Mouse (Mus musculus): ENCODE data around the gene Fdxacb1.
A peak's percentile ranks its signal among the peaks of the same experiment; 100 is the strongest.

Fdxacb1 gene

GRCm38 (mm10) chr9:50808471-50808870 is 40.4 kb downstream of the Fdxacb1 start:
- no peak for DNase-seq (ENCODE audit: low read depth)

DNA sequence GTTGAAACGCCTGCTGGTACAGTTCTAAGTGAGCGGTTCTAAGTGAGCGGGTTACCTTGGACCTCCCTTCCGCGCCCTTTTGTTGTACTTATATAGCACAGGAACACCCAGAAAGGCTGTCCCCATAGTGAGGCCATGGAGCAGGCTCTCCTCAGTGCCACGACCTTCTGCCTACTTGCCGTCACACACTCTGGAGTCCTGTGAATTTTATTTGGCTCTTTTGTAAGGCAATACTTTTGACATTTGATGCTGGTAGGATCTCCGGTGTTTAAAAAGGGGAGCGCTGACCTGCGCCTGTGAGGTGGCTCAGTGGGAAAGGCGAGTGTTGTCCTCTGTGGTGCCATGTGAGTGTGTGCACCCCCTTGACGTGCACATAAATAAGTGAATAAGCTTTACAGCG is 41.1 kb downstream of the Fdxacb1 start:
- DNase-seq (ENCODE audit: low read depth): no peak

GRCm38 (mm10) chr9:50811187-50811586 is 43.2 kb downstream of the Fdxacb1 start:
- DNase-seq (ENCODE audit: low read depth): peak; percentile 75

- DNase-seq (ENCODE audit: low read depth): no peak
Measured at GRCm38 (mm10) chr9:50811746-50812145, 43.7 kb downstream of the Fdxacb1 start.

DNA sequence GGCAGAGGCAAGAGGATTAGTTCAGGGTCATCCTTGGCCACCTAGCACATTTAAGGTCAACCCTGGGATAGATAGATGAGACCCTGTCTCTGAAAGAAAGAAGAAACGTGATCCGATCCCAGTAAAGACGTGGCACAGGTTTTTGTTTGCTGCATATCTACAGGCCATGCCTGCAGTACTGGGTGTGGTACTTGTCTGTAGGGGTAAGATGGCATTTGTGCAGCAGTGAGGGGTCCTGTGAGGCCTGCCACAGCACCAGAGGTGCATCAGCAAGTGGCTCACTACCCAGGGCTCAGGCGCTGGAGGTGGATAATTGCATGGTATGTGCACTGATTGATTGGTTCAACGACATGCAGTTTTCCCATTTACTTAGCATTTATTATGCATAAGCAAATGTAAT is 45.8 kb downstream of the Fdxacb1 start:
- DNase-seq (ENCODE audit: low read depth): no peak

DNA sequence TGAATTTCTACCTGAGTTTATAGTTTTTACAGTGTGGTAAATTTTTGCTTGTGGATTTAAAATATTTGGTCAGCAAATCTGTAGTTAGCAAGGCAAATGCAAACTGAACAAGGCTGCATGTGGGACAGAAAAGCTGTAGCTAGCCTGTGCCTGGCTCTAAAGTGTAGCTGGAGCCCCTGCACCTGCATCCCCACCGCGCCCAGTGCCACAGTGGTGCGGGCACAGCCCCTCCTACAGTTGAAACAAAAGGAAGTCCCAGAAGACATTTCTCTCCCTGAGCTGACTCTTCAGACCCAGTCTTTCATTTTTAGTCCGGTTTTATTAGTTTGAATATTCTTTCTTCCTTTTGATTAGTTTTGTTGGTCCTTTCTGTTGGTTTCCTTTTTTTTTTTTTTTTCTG is 47.6 kb downstream of the Fdxacb1 start:
- no peak for DNase-seq (ENCODE audit: low read depth)

- DNase-seq (ENCODE audit: low read depth): no peak
Measured at GRCm38 (mm10) chr9:50816512-50816911, 48.5 kb downstream of the Fdxacb1 start.

DNA sequence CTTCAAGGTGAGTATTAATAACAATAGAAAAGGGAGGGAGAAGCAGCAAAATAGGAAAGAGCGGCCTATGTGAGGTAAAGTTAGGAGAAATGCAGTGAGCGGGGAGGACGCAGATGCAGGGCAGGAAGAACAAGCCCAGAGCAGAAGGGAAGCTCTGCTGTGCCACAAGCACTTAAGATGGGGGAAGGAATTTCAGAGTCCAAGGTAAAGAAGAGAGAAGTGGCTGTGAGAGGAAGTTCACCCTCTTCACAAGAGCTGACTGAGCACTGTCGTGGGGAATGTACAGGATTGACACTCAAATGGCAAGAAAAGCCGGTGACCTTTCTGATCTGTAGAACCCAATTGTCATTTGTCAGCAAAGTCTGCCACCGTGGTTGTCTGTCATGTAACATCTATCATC is 50.0 kb downstream of the Fdxacb1 start:
- DNase-seq (ENCODE audit: low read depth): no peak

DNA sequence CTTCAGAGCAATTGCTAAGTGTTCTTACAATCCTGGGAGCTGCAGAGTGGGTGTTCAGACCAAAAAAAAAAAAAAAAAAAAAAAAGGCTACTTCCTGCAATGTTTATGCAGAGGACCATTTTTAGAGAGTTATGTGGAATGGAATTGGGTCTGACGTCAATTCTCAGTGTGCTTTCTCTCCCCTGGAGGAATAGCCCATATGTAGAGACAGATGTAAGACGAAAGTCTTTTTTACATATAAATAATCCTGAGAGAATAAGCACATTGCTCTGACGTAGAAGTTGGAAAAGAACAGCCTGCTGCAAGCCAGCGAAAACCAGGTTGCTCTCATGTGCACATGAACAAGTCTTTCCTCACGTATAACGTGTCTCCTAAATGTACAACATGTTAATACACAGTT is 51.7 kb downstream of the Fdxacb1 start:
- no peak for DNase-seq (ENCODE audit: low read depth)

GRCm38 (mm10) chr9:50821651-50822050 is 53.6 kb downstream of the Fdxacb1 start:
- no peak for DNase-seq (ENCODE audit: low read depth)

GRCm38 (mm10) chr9:50822216-50822615 is 54.2 kb downstream of the Fdxacb1 start:
- DNase-seq (ENCODE audit: low read depth): no peak

Data from 416B (cell line).